Mouse (Mus musculus): ENCODE measurements around the gene Zfp37.

GRCm38 (mm10) chr4:62229448-62229847, 1.4 kb downstream of the Zfp37 start:
- TF ChIP-seq POLR2A (IDR thresholded peaks at IDR 0.05; ENCODE audit: borderline replicate concordance, low read depth, low read length) (no peak), CTCF (IDR thresholded peaks at IDR 0.05; ENCODE audit: low read depth, low read length) (no peak)

Data from bone marrow macrophage, adult 2 months (primary cell).